Mouse (Mus musculus) liver, adult (tissue): ENCODE measurements around the gene Git2.

Experiments
- GATA4 ChIP-seq: IDR thresholded peaks from 2 replicates; pipeline ENCODE4 v1.6.1; 2014; ENCODE audit warnings: mild to moderate bottlenecking, low read length; ENCODE audit not compliant: insufficient replicate concordance

Git2 gene

DNA sequence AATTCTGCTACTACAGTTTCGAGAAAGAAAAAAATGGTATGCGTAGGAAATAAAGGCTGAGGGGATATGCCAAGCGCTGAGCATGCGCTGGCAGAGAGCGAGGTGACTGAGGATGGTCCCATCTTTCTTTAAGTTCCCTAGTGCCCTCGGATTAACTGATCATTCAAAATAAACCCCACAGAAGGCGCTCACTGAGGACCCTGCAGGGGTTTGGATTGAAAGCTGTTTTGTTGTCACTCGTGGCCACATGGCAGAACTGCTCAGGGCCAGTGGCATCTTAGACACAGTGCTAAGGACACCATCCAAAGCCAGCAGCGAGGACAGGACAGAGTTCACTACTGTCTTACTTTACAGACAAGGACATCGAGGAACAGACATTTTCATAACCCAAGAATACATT lies 25.0 kb downstream of the Git2 start:
- no peak for TF ChIP-seq GATA4

DNA sequence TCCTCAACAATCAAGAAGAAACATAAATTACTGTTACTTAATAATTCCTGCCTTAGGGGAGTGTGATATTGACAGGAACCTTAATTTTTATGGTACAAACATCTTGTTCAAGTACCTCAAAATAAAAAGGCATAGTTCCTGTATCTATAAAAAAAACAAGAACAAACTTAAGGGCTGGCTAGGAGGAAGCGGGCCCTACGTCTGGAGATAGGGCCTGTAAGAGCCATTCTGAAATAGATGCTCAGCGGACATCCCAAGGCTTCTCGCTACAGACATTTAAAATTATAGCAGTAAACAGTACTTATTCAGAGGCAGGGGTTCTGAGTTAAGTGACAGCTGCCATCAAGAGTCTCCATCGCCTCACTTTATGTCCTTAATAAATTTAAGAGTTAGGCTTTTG lies 27.8 kb downstream of the Git2 start:
- no peak for TF ChIP-seq GATA4

DNA sequence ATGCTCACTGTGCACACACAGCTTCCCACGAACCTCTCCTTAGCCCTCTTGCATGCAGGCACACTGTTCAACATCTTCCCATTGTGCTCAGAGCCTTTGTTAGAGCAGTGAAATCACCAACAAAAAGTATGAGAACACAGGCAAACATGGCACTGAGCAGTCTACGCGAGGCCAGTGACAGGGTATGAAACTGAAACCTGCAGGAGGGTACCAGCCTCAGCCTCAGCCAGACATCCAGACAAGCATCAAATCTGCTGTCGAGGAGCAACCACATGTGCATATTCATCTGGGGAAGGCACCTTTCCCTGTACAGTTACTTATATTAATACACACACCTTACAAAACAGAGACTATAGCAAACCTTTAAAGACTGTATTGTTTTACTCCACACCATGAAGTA lies 28.4 kb downstream of the Git2 start:
- TF ChIP-seq GATA4 = no peak

GRCm38 (mm10) chr5:114745581-114745980 lies 29.7 kb downstream of the Git2 start:
- no peak for TF ChIP-seq GATA4

- TF ChIP-seq GATA4 = no peak
These were observed 31.6 kb downstream of the Git2 start for GRCm38 (mm10) chr5:114743697-114744090.

DNA sequence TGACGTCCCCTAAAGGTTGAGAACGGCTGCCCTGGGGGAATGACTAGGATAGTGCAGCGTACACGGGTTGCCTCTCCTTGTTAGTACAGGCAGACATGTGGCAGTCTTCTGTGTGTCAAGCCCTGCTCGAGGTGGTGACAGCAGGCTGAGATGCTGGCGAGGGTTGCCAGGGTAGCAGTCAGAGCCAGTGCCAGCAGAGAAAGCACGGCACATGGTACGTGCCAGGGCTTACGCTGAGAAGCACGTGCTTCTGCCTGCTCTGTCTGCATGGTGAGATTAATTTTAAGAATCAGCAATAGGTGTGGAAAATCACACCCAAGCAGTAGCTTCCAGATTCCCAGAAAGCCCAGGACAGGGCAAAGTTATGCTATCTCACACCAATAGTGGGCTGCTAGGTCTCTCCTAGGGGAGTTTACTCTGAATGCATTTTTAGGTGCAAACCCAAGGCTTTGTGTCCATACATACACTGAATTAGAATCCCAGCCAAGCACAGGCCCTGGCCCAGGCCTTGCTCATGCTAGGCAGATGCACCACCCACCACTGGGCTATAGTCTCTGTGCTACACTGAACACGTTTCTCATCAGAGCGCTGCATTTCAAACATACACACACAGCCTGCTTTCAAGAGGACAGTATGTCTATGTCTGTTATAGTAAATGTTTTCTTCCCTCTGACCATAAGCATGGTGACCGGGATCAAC lies 32.2 kb downstream of the Git2 start:
- TF ChIP-seq GATA4 = no peak

GRCm38 (mm10) chr5:114742572-114742971 lies 32.7 kb downstream of the Git2 start:
- no peak for TF ChIP-seq GATA4

- TF ChIP-seq GATA4 = no peak
These were observed 34.7 kb downstream of the Git2 start for GRCm38 (mm10) chr5:114740595-114740994.

DNA sequence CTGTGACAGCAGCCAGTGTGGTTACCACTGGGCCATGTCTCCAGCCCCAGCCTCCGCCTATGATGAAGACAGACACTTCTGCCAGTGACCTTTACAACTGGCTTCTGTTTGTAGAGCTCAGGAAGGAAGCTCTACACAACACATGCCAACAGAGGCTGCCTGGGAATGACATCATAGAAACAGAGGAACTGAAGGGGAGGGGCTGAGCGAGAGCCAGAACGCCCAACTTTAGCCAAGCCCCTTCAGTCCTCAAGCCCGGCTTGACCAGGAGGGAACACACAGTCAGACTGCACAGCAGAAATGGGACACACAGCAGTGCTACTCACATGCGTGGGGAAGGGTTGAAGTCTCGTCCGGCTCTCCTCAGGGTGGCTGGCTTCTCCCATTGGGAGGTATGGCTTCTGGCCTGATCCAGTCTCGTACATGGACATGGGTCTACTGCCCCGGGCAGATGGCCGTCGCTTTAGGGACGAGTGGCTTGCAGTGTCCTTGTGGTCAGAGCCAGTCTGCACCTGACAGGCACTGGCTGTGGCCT lies 36.5 kb downstream of the Git2 start:
- no peak for TF ChIP-seq GATA4

DNA sequence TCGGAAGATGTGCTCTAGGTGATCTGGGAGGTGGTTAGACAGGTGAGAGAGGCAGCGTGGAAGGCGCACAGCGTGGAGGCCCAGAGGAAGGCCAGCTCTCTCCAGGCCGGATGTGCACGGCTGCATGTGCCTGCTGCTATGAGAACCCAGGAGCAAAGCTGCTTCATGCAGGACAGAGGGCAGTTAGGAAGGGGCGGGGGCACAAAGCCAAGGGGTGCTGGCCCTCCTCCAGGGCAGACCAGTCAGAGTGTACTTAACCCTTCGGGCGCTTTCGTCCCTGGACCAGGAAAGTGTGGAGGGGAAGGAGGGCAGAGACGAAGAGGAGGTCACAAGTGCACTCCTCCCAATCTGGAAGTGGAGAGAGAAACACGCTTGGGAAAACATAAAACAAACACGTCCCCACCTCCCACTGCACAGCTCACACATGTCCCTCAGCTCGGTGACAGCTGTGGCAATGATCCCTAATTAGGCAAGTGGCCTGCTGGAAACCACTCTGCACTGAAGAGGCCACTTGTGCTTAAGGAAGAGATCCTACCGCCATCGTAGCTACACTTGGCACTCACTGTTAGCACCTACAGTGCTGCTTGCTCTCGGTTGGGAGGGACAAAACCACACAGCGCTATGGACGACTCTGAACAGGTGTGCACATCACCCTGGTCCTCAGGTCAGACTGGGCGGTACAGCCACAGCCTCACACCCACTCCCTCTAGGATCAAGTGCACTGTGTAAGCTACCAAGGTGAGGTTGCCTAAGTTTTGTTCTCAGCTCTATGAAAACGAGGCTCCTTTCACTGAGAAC lies 38.0 kb downstream of the Git2 start:
- TF ChIP-seq GATA4 = no peak

DNA sequence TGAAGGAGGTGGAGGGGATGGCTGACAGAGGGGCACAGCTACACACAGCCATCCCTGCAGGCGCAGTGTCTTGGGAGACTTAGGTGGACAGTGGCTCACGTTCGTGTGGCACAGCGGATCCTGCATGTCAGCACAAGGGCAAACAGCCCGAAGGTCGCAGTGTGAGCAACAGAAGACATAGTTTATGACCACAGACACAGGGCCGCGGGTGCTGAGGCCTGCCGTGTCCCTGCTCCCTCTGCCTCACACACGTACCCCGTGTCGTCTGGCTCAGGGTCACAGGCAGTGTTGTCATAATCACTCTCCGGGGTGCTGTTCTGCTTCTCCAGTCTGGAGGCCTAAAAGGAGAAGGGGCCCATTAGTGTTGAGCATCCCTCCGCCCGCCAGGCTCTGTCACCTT lies 41.7 kb downstream of the Git2 start:
- no peak for TF ChIP-seq GATA4

DNA sequence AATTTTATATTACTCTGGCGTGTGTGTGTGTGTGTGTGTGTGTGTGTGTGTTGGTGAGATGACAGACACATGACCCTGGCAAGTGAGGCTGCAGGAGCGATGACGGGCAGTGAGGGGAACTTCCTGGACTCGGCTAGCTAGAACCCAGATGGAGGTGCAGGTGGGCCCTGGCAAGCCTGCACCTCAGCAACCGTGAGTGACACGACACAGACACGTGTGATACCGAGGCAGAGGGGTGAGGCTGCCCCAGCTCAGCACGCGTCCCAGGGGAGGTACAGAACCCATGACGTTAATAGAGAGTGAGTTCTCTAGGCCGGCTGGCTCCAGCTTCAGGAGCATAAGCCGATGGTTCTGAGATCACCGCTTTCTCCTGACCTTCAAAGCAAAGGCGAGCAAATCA lies 43.3 kb downstream of the Git2 start:
- TF ChIP-seq GATA4 = no peak

DNA sequence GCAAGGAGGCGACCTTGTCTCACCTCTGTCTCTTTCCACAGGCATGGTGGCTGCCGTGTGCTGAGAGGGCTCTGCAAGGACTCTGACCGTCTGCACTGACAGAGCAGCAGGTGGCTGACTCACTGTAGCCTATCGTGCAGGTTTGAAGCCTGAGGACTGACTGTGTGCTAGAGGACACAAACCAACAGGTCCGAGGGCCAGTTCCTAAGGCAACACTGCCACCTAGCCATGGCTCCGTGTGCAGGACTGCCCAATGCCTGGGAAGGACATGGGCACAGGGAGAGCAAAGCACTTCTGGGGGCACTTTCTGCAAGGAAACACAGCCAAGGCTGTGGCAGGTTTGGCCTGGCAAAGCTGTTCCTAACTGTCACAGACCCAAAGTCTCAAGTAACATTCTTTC lies 43.8 kb downstream of the Git2 start:
- no peak for TF ChIP-seq GATA4

DNA sequence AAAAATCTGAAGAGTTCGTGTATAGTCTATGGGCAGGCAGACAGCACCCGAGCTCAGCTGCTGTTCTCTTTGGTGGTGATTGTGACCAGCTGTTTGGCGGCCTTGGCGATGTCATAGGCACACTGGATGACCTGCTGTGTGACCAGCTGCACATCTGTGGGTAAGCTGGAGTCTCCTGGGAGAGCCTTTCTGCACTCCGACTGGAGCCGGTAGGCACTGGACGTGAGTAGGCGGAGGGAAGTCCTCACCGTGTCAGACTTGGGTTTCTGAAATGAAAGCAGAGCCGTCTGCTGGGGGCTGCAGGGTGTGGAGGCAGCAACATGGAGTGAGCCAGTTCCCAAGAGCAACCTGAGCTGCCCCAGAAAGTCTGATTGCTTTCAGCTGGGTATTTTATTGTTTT lies 45.2 kb downstream of the Git2 start:
- no peak for TF ChIP-seq GATA4

DNA sequence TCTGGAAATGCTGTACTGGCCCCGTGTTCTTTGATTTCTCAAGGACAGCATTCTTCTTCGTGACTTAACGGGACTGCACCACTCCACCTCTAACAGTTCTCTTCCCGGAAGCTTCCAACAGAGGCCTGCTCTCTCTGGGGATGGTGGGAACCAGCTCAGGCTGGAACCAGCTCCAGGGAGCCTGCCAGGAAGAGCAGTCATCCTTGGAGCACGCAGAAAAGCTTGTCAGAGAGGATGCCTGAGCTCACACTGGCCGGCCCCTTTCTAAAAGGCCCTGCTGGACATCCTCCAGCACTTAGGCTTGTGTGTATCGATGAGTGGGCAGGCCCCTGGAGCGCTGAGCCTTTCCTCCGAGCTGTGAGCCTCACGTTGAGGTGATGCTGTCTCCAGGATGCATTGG lies 47.2 kb downstream of the Git2 start:
- TF ChIP-seq GATA4 = no peak

- no peak for TF ChIP-seq GATA4
These were observed 52.5 kb downstream of the Git2 start for GRCm38 (mm10) chr5:114722846-114723245.
